Mouse (Mus musculus) forebrain, embryonic 15.5 days (tissue): ENCODE measurements around the gene Gm43951. TPM values are rescaled to one million over a fixed set of nuclear protein-coding genes. Genes with fewer than 3 reads are reported as not detected.
A peak's percentile ranks its signal among the peaks of the same experiment; 100 is the strongest.

Source experiments
- ATAC-seq: fragments of 200-750 bp; cut with Nextera tagmentation; replicated peaks from 2 replicates; pipeline ENCODE4 v1.8.0; 2017; ENCODE audit warnings: mild to moderate bottlenecking, moderate TSS enrichment, moderate library complexity
- H3K27ac ChIP-seq: fragments of 300-500 bp; sonication (generic); replicated peaks from 2 replicates; pipeline ENCODE4 v1.5.1; 2015; ENCODE audit warnings: mild to moderate bottlenecking, inconsistent platforms
- H3K27me3 ChIP-seq: fragments of 300-500 bp; sonication (generic); 2 replicates; pipeline ENCODE4 v1.6.1; 2015; ENCODE audit warnings: inconsistent platforms
- H3K36me3 ChIP-seq: fragments of 300-500 bp; sonication (generic); 2 replicates; pipeline ENCODE4 v1.6.1; 2015; ENCODE audit warnings: mild to moderate bottlenecking, inconsistent platforms
- H3K4me1 ChIP-seq: fragments of 300-500 bp; sonication (generic); 2 replicates; pipeline ENCODE4 v1.6.1; 2015; ENCODE audit warnings: inconsistent platforms
- H3K4me2 ChIP-seq: fragments of 300-500 bp; sonication (generic); replicated peaks from 2 replicates; pipeline ENCODE4 v1.6.1; 2015; ENCODE audit warnings: mild to moderate bottlenecking, inconsistent platforms
- H3K4me3 ChIP-seq: fragments of 300-500 bp; sonication (generic); 2 replicates; pipeline ENCODE4 v1.5.1; 2015; ENCODE audit warnings: mild to moderate bottlenecking, inconsistent platforms
- H3K9ac ChIP-seq: fragments of 300-500 bp; sonication (generic); replicated peaks from 2 replicates; pipeline ENCODE4 v1.6.1; 2015; ENCODE audit warnings: mild to moderate bottlenecking, inconsistent platforms
- H3K9me3 ChIP-seq: fragments of 300-500 bp; sonication (generic); 2 replicates; pipeline ENCODE4 v1.6.1; 2016; ENCODE audit warnings: inconsistent platforms
- WGBS: fragments of 180-500 bp; shearing (Covaris S2); methylation state at CpG from one replicate; pipeline ENCODE4 v1.1.7; 2015; ENCODE audit warnings: mixed read lengths; 5-methylcytosine and 5-hydroxymethylcytosine counted together
- polyA plus RNA-seq: library from polyadenylated mRNA; unstranded; fragments of >200 nt; fragmentation: Nextera tagmentation; extraction: Ambion mirVana; gene quantifications from 2 replicates; pipeline ENCODE4 v1.2.1, GENCODE M21; 2015

Gm43951 gene
- 1.4 TPM in 2 replicates for polyA plus RNA-seq

DNA sequence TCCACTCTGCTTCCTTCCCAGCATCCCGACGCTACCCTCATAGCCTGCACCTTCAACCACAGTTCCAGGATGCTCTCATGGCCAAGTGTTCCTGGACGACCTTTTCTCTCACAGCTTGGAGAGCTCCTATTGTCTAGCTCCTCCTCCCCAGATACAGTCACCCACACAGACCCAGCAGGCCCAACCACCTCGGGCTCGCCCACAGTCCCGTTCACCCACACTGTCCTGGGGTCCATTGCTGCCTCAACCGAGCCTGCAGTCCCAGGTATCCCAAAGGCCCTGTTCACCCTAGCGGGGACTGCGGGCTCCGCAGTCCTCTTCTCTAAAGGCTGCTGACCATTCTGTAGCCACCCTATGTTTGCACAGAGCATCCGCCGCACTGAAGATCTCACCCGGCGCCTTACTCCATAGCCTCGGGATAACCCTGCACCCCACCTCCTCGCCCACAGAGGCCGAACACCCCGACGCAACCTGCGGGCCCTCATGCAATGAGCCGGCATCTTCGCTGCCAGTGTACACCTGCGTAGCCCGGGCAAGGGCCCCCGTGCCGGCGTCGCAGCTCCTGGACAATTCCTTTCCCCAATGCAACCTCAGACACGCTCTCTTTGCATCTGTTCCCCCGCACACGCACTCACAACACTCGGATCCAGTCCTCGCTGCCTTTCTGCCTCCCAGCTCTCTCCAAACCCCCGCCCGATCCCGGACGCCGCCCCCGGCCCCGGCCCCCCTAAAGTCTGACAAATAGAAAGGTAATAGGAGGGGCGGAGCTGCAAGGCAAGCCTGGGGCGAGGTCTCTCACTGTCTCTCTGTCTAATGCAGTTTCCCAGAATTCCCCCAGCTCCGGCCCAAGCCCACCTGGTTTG lies at the start of gene Gm43951:
TSS of gene Gm43951 (minus strand) at position 500 of the 863 bp plus-strand sequence.
- H3K4me2 ChIP-seq: peak within 1 kb of the TSS; percentile 87
- H3K27ac ChIP-seq: peak within 1 kb of the TSS; percentile 74
- H3K9me3 ChIP-seq: no peaks in the 10 kb centered on the region
- peaks cover 22% of the 10 kb centered on the region for H3K36me3 ChIP-seq
- H3K4me3 ChIP-seq: peak within 1 kb of the TSS; percentile 94
- ATAC-seq: peak; percentile 55
- no peaks in the 10 kb centered on the region for H3K27me3 ChIP-seq
- peaks cover 41% of the 10 kb centered on the region for H3K4me1 ChIP-seq
- under 1% methylated on average over 43 of the region's 43 CpGs for WGBS
- H3K9ac ChIP-seq: peak within 1 kb of the TSS; percentile 74

DNA sequence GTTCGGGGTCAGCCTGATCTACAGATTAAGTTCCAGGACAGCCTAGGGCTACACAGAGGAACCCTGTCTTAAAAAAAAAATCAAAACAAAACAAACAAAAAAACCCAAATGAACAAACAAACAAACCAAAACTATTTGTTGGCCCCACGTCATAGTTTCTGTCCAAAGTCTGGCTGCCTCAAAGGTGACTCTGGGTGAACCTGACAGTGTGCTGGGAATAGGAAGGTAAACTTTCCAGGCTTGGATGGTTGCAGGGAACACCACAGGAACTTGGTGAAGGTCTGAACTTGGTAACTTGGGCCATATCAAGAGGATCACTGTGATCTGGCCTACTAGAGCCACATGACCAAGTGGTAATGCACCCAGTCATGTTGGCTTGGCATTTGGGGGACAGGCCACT lies 49.8 kb upstream of the Gm43951 start:
- H3K9me3 ChIP-seq: no peaks in the 10 kb centered on the region
- H3K4me2 ChIP-seq: no peak overlapping the region
- no peak for ATAC-seq
- H3K4me3 ChIP-seq: no peak overlapping the region
- H3K36me3 ChIP-seq: no peaks in the 10 kb centered on the region
- no peaks in the 10 kb centered on the region for H3K27me3 ChIP-seq
- 91% methylated on average over 2 of the region's 2 CpGs for WGBS
- no peak overlapping the region for H3K9ac ChIP-seq
- H3K27ac ChIP-seq: no peak overlapping the region
- H3K4me1 ChIP-seq: no peaks in the 10 kb centered on the region

GRCm38 (mm10) chr11:72255629-72256028 lies 49.0 kb upstream of the Gm43951 start:
- Histone ChIP-seq H3K4me2 (no peak overlapping the region), H3K4me1 (no peaks in the 10 kb centered on the region)

GRCm38 (mm10) chr11:72245196-72245753 lies 38.6 kb upstream of the Gm43951 start:
- Histone ChIP-seq H3K4me1 (no peaks in the 10 kb centered on the region), H3K27ac (no peak overlapping the region), H3K4me3 (no peak overlapping the region), H3K27me3 (no peaks in the 10 kb centered on the region), H3K9me3 (no peaks in the 10 kb centered on the region), H3K4me2 (no peak overlapping the region), H3K36me3 (no peaks in the 10 kb centered on the region), H3K9ac (no peak overlapping the region)
- ATAC-seq: no peak
- WGBS: 86% methylated on average over 8 of the region's 8 CpGs

More at GRCm38 (mm10) chr11:72255629-72256028, 49.0 kb upstream of the Gm43951 start:
- H3K4me3 ChIP-seq: no peak overlapping the region
- no peaks in the 10 kb centered on the region for H3K9me3 ChIP-seq
- no peak overlapping the region for H3K9ac ChIP-seq
- no peaks in the 10 kb centered on the region for H3K36me3 ChIP-seq
- no peaks in the 10 kb centered on the region for H3K27me3 ChIP-seq
- no peak overlapping the region for H3K27ac ChIP-seq
- WGBS: 95% methylated on average over 4 of the region's 4 CpGs
- no peak for ATAC-seq

GRCm38 (mm10) chr11:72240062-72240860 lies 33.6 kb upstream of the Gm43951 start:
- H3K36me3 ChIP-seq: no peaks in the 10 kb centered on the region
- H3K4me3 ChIP-seq: no peak overlapping the region
- H3K27ac ChIP-seq: no peak overlapping the region
- no peaks in the 10 kb centered on the region for H3K4me1 ChIP-seq
- 78% methylated on average over 4 of the region's 4 CpGs for WGBS
- no peaks in the 10 kb centered on the region for H3K9me3 ChIP-seq
- H3K27me3 ChIP-seq: no peaks in the 10 kb centered on the region
- H3K4me2 ChIP-seq: no peak overlapping the region
- ATAC-seq: no peak
- no peak overlapping the region for H3K9ac ChIP-seq

GRCm38 (mm10) chr11:72234013-72234412 lies 27.4 kb upstream of the Gm43951 start:
- no peak for ATAC-seq
- Histone ChIP-seq H3K9ac (no peak overlapping the region), H3K9me3 (no peaks in the 10 kb centered on the region), H3K27me3 (no peaks in the 10 kb centered on the region), H3K36me3 (no peaks in the 10 kb centered on the region), H3K4me2 (no peak overlapping the region), H3K4me3 (no peak overlapping the region), H3K4me1 (no peaks in the 10 kb centered on the region), H3K27ac (no peak overlapping the region)
- 77% methylated on average over 5 of the region's 5 CpGs for WGBS

DNA sequence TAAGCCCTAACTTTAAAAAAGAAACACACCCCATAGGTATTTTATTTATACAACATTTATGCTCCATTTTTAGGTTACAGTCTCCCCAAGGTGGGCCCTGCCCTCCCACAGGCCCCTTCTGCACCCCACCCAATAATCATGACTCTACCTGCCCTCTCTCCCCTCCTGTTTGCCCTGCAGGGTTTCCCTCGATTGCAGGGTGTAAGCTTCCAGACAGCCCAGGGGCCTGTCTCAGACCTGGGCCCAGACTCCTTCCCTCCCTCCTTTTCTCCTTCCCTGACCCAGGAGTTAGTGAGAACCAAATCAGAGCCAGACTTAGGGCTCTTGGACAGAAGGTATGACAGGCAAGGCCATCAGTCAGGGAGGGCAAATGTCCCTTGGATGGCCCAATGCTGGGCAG lies 26.4 kb upstream of the Gm43951 start:
- no peak overlapping the region for H3K4me2 ChIP-seq
- ATAC-seq: no peak
- no peak overlapping the region for H3K4me3 ChIP-seq
- no peaks in the 10 kb centered on the region for H3K27me3 ChIP-seq
- 63% methylated on average over 1 of the region's 1 CpGs for WGBS
- no peak overlapping the region for H3K27ac ChIP-seq
- H3K9ac ChIP-seq: no peak overlapping the region
- H3K9me3 ChIP-seq: no peaks in the 10 kb centered on the region
- no peaks in the 10 kb centered on the region for H3K4me1 ChIP-seq
- H3K36me3 ChIP-seq: no peaks in the 10 kb centered on the region

DNA sequence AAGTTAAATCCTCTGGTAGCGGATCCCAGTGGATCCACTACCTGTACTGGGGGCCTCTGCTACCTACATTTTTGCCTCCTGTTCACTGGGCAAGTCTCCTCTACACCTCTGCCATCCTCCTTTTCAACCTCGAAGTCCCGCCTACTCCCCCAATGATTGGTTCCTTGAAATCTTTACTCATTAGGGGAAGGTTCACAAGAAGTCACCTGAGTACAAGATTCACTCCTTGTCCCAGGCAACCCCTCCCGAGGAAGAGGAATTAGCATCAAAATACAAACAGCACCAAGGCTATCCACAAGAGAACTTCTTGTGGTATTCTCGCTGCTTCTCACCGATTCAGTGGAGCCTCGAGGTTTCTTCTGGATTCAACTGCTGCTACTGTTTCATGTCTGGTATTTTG lies 25.4 kb upstream of the Gm43951 start:
- Histone ChIP-seq H3K9ac (no peak overlapping the region), H3K4me3 (no peak overlapping the region), H3K27ac (no peak overlapping the region), H3K9me3 (no peaks in the 10 kb centered on the region), H3K27me3 (no peaks in the 10 kb centered on the region), H3K36me3 (no peaks in the 10 kb centered on the region), H3K4me2 (no peak overlapping the region), H3K4me1 (no peaks in the 10 kb centered on the region)
- ATAC-seq: no peak
- 84% methylated on average over 7 of the region's 7 CpGs for WGBS

GRCm38 (mm10) chr11:72228513-72228912 lies 21.9 kb upstream of the Gm43951 start:
- Histone ChIP-seq H3K27me3 (no peaks in the 10 kb centered on the region), H3K4me3 (no peak overlapping the region), H3K36me3 (no peaks in the 10 kb centered on the region), H3K27ac (no peak overlapping the region), H3K4me1 (peaks cover 8% of the 10 kb centered on the region; the same call in 1 of the 2 replicates), H3K9me3 (no peaks in the 10 kb centered on the region), H3K9ac (no peak overlapping the region), H3K4me2 (no peak overlapping the region)
- ATAC-seq: no peak
- WGBS: 96% methylated on average over 4 of the region's 4 CpGs

DNA sequence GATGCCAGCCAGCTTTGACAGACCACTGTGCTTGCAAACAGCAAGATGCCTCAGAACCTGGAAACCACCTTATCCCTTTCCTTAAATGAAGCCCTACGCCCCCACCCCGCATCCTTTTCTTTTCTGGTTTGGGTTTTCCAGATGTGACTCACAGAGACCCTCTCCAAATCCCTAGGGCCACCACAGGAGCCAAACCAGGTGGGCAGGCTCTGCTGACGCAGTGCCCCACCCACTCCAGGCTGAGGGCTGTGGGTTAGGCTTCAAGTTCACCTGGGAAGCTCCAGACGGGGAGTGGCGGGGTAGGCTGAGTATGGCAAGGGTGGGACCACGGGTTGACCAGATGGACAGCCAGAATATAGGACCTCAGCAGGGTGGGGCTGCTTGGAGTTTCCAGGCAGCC lies 20.3 kb upstream of the Gm43951 start:
- Histone ChIP-seq H3K9ac (no peak overlapping the region), H3K36me3 (no peaks in the 10 kb centered on the region), H3K4me1 (peaks cover 8% of the 10 kb centered on the region; the same call in 1 of the 2 replicates), H3K27me3 (no peaks in the 10 kb centered on the region), H3K9me3 (no peaks in the 10 kb centered on the region), H3K4me2 (no peak overlapping the region), H3K27ac (no peak overlapping the region), H3K4me3 (no peak overlapping the region)
- WGBS: 94% methylated on average over 6 of the region's 6 CpGs
- no peak for ATAC-seq

GRCm38 (mm10) chr11:72226020-72226791 lies 19.6 kb upstream of the Gm43951 start:
- H3K27ac ChIP-seq: no peak overlapping the region; the same call in 1 of the 2 replicates
- H3K4me1 ChIP-seq: peaks cover 8% of the 10 kb centered on the region; the same call in 1 of the 2 replicates
- H3K4me3 ChIP-seq: no peak overlapping the region
- no peaks in the 10 kb centered on the region for H3K36me3 ChIP-seq
- no peaks in the 10 kb centered on the region for H3K9me3 ChIP-seq
- H3K27me3 ChIP-seq: no peaks in the 10 kb centered on the region
- no peak for ATAC-seq
- WGBS: 21% methylated on average over 10 of the region's 10 CpGs
- H3K4me2 ChIP-seq: no peak overlapping the region
- no peak overlapping the region for H3K9ac ChIP-seq
